ENCODE assay signal across 8 mouse cellular contexts in the genomic region with DNA sequence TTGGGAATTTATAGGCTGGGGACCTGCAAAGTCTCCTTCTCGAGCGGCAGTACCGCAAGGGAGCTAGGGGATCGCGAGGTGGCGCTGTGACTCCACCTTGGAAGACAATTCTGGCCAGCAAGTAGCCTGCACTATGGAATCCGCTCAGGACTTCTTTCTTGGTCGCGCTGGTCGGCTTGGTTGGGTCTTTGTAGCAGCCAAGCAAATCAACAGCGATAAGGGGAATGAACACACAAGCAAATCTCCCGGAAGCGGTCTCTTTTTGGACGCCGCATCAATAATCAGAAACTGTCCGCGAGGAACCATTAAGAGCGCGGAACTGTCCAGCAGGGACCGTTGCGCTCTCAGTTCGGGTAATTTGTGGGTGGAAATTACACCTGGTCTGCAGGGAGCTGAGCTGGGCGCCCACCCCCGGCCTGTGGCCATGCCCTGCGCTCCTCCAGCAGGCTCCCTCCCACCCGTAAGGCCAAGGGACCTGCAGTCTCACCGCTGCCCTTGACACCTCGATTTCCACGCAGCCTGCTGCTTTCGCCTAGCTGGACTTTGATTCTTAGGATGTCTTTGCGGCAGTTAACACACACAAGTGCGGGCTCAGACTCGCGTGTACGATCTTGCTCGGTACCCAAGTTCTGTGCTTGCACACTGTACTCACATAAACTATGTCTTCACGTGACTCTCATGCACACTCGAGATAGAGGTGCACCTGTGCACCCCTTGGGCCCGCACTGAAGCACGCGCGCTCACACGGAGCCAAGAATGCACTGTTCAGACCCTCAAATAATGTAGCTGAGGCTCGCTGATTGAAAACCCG. TPM values are rescaled to one million over a fixed set of nuclear protein-coding genes. Genes with fewer than 3 reads are reported as not detected.
DNase-seq lines count a peak whose midpoint lies in the region; ATAC-seq and TF ChIP-seq lines count a peak whose summit lies in the region.

No protein-coding gene starts in this region.

- no peak overlapping the region; the same call in 1 of the 2 replicates for H3K4me3 ChIP-seq in G1E (ENCODE audit: low read depth, low read length)
- H3K4me3 ChIP-seq in hindbrain, embryonic 13.5 days, result peak overlapping the region; percentile 46

- no peaks in the 10 kb centered on the region for H3K9me3 ChIP-seq in G1E (replicated peaks)
- H3K9me3 ChIP-seq in hindbrain, embryonic 13.5 days, result no peaks in the 10 kb centered on the region

- WGBS in hindbrain, embryonic 13.5 days, result 1% methylated on average over 45 of the region's 45 CpGs

- peak overlapping the region; percentile 92 for H3K4me2 ChIP-seq in hindbrain, embryonic 13.5 days

- 0 out of 2 replicates have a peak, but pooled peaks have one; percentile 18 for TF ChIP-seq CTCF in G1E (IDR thresholded peaks at IDR 0.05; ENCODE audit: low read depth, low read length)

- DNase-seq in G1E (ENCODE audit: low spot score), result no peak
- DNase-seq in cerebellum, adult 9-10 months, result peak; percentile 88
- peak; percentile 57 to 84 for DNase-seq in frontal cortex, postnatal 14 days (ENCODE audit: low spot score in 2 of 2)
- peak; percentile 81 to 82 for DNase-seq in layer of hippocampus, postnatal 36 days
- peak; percentile 86 for DNase-seq in lung, postnatal 25 days (ENCODE audit: low spot score)
- peak; percentile 88 for DNase-seq in retina, postnatal 7 days (ENCODE audit: low read depth, low spot score)
- peak; percentile 70 to 83 for DNase-seq in urinary bladder, adult 18-20 months (ENCODE audit: low spot score in 2 of 2)

- H3K36me3 ChIP-seq in G1E (replicated peaks), result no peaks in the 10 kb centered on the region
- no peaks in the 10 kb centered on the region for H3K36me3 ChIP-seq in hindbrain, embryonic 13.5 days

- peak overlapping the region; percentile 78 for H3K27ac ChIP-seq in hindbrain, embryonic 13.5 days

- no peak for ATAC-seq in G1E (ENCODE audit: extremely low read depth, insufficient number of reproducible peaks, low FRiP score, poor library complexity, severe bottlenecking)
- peak; percentile 87 for ATAC-seq in hindbrain, embryonic 13.5 days (ENCODE audit: low FRiP score)

- H3K27me3 ChIP-seq in G1E (ENCODE audit: insufficient read depth, low read length), result peaks cover 24% of the 10 kb centered on the region
- H3K27me3 ChIP-seq in hindbrain, embryonic 13.5 days, result peaks cover 32% of the 10 kb centered on the region

- peak overlapping the region; percentile 75 for H3K9ac ChIP-seq in hindbrain, embryonic 13.5 days

- H3K4me1 ChIP-seq in G1E (ENCODE audit: insufficient read depth, low read depth, low read length), result 0 out of 2 replicates have a peak, but pooled peaks cover 2% of the 10 kb centered on the region
- H3K4me1 ChIP-seq in hindbrain, embryonic 13.5 days (replicated peaks), result peaks cover 34% of the 10 kb centered on the region

RNA-seq across cellular contexts. Expression of a gene that starts 5.9 kb away (rescaled TPM):
- not detected in 2 replicates for total RNA-seq in G1E (2014; fragmentation: Nextera tagmentation)
- total RNA-seq in G1E (2017), result 0.05 and 0.06 TPM in 2 replicates
- not detected in 2 replicates for polyA plus RNA-seq in G1E (2012)
- 135 and 159 TPM in 2 replicates for polyA plus RNA-seq in hindbrain, embryonic 13.5 days (2015; fragmentation: Nextera tagmentation; extraction: Ambion mirVana)
- 1 to 10 TPM; 2.6 to 3.1 TPM for total RNA-seq in layer of hippocampus, postnatal 36 days (2021)
